Mouse (Mus musculus) myocyte (in vitro differentiated cells): Measurements from ENCODE around the gene Slc22a17. TPM values are rescaled to one million over a fixed set of nuclear protein-coding genes. Genes with fewer than 3 reads are reported as not detected.

Experiments
- H3K27me3 ChIP-seq: one replicate; pipeline ENCODE4 v1.6.1; 2011; ENCODE audit not compliant: control insufficient read depth, insufficient read depth, insufficient read length
- H3K36me3 ChIP-seq: one replicate; pipeline ENCODE4 v1.6.1; 2011; ENCODE audit not compliant: control insufficient read depth, insufficient read depth
- H3K4me2 ChIP-seq: one replicate; pipeline ENCODE4 v1.6.1; 2011; ENCODE audit warnings: low read depth, control low read depth
- H3K4me3 ChIP-seq: one replicate; pipeline ENCODE4 v1.5.1; 2011; ENCODE audit warnings: mild to moderate bottlenecking, control low read depth, moderate library complexity
- H3K79me2 ChIP-seq: one replicate; pipeline ENCODE4 v1.6.1; 2011; ENCODE audit not compliant: control insufficient read depth, insufficient read depth
- H3ac ChIP-seq: one replicate; pipeline ENCODE4 v1.6.1; 2011; ENCODE audit not compliant: control insufficient read depth, insufficient read length
- CEBPB ChIP-seq: IDR thresholded peaks from 2 replicates; pipeline ENCODE4 v1.6.1; 2011; ENCODE audit warnings: mild to moderate bottlenecking, moderate library complexity; ENCODE audit not compliant: poor library complexity, insufficient read depth, severe bottlenecking
- E2F4 ChIP-seq: IDR thresholded peaks from one replicate; pipeline ENCODE4 v1.6.1; 2011; ENCODE audit warnings: mild to moderate bottlenecking, control low read depth, moderate library complexity; ENCODE audit not compliant: insufficient read depth
- MAX ChIP-seq: IDR thresholded peaks from one replicate; pipeline ENCODE4 v1.6.1; 2011; ENCODE audit warnings: low read depth, mild to moderate bottlenecking, control low read depth
- MYOD1 ChIP-seq, 3 experiments: IDR thresholded peaks; one replicate each; pipeline ENCODE4 v1.6.1; 2011; ENCODE audit warnings: control low read depth in 2 of 3, low read depth in 2 of 3, mild to moderate bottlenecking in 2 of 3, moderate library complexity in 1 of 3; ENCODE audit not compliant: insufficient read length in 2 of 3, control insufficient read depth in 1 of 3
- MYOG ChIP-seq, 3 experiments: IDR thresholded peaks; one replicate each; pipeline ENCODE4 v1.6.1; 2011; ENCODE audit warnings: control low read depth in 2 of 3, low read depth in 2 of 3, mild to moderate bottlenecking in 2 of 3; ENCODE audit not compliant: insufficient read length in 2 of 3, control insufficient read depth in 1 of 3, insufficient read depth in 1 of 3
- POLR2A ChIP-seq: IDR thresholded peaks from one replicate; pipeline ENCODE4 v1.6.1; 2011; ENCODE audit warnings: low read depth, mild to moderate bottlenecking, control low read depth, moderate library complexity; ENCODE audit not compliant: insufficient read length
- POLR2AphosphoS2 ChIP-seq: IDR thresholded peaks from one replicate; pipeline ENCODE4 v1.6.1; 2011; ENCODE audit warnings: low read depth, control low read depth; ENCODE audit not compliant: insufficient read length
- REST ChIP-seq: IDR thresholded peaks from one replicate; pipeline ENCODE4 v1.6.1; 2011; ENCODE audit warnings: mild to moderate bottlenecking, control low read depth, moderate library complexity; ENCODE audit not compliant: insufficient read depth, insufficient read length
- SRF ChIP-seq: IDR thresholded peaks from one replicate; pipeline ENCODE4 v1.6.1; 2011; ENCODE audit warnings: low read depth; ENCODE audit not compliant: control insufficient read depth, insufficient read length
- TCF12 ChIP-seq: IDR thresholded peaks from one replicate; pipeline ENCODE4 v1.6.1; 2011; ENCODE audit warnings: mild to moderate bottlenecking, control low read depth; ENCODE audit not compliant: poor library complexity, insufficient read depth, severe bottlenecking
- TCF3 ChIP-seq: IDR thresholded peaks from one replicate; pipeline ENCODE4 v1.6.1; 2011; ENCODE audit warnings: low read depth, control low read depth; ENCODE audit not compliant: insufficient read length
- USF1 ChIP-seq: IDR thresholded peaks from one replicate; pipeline ENCODE4 v1.6.1; 2011; ENCODE audit warnings: low read depth, mild to moderate bottlenecking, control low read depth, moderate library complexity
- polyA plus RNA-seq: library from polyadenylated mRNA; unstranded; fragments of >200 nt; fragmentation: generic; extraction: Trizol; gene quantifications from one replicate; pipeline ENCODE4 v1.2.1, GENCODE M21; 2012; ENCODE audit warnings: missing spikeins

Slc22a17 gene
- polyA plus RNA-seq, 1 experiment = 0.92 TPM

GRCm38 (mm10) chr14:54945975-54946704 is 33.2 kb upstream of the Slc22a17 start:
- Histone ChIP-seq H3ac (no peak overlapping the region), H3K79me2 (no peaks in the 10 kb centered on the region), H3K36me3 (no peaks in the 10 kb centered on the region), H3K27me3 (peaks cover 13% of the 10 kb centered on the region), H3K4me3 (no peak overlapping the region), H3K4me2 (peak overlapping the region; percentile 45)
- TF ChIP-seq SRF = no peak
- peak in 1 of 3 experiments; percentile 22 for TF ChIP-seq MYOD1 (IDR thresholded peaks at IDR 0.05; ENCODE audit: control insufficient read depth in 1 of 3, insufficient read length in 2 of 3, low read depth in 2 of 3)
- peak; percentile 51 to 63 (median 54) for TF ChIP-seq MYOG (IDR thresholded peaks at IDR 0.05; ENCODE audit: control insufficient read depth in 1 of 3, insufficient read depth in 1 of 3, insufficient read length in 2 of 3, low read depth in 2 of 3)

- Histone ChIP-seq H3K4me2 (no peak overlapping the region), H3K79me2 (no peaks in the 10 kb centered on the region), H3ac (no peak overlapping the region), H3K27me3 (peaks cover 8% of the 10 kb centered on the region), H3K36me3 (no peaks in the 10 kb centered on the region), H3K4me3 (no peak overlapping the region)
- TF ChIP-seq USF1 (no peak), REST (no peak), TCF3 (no peak), MYOG (IDR thresholded peaks at IDR 0.05; ENCODE audit: control insufficient read depth in 1 of 3, insufficient read depth in 1 of 3, insufficient read length in 2 of 3, low read depth in 2 of 3) (no peak), MAX (no peak), SRF (no peak), TCF12 (no peak)
Measured at GRCm38 (mm10) chr14:54944939-54945338, 32.0 kb upstream of the Slc22a17 start.

DNA sequence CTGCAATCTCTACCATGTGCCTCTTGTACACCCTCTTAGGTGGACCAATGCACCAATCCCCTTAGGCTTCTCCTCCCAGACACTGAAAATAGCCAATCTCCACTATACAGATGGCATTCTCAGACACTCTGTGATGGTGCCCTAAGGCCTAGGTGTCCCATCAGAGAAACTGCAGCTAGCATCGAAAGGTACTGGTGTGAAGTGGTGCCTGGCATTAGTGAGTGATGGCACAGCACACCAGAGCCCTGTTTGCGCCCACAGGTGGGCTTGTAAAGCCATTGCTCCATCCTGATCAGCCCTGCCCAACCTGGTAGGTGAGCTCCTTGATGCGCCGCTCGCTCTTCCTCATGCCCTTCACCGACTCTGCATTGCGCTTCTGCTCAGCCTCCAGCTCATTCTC is 31.0 kb upstream of the Slc22a17 start:
- H3K79me2 ChIP-seq = no peaks in the 10 kb centered on the region
- H3ac ChIP-seq = no peak overlapping the region
- no peak overlapping the region for H3K4me2 ChIP-seq
- no peak overlapping the region for H3K4me3 ChIP-seq
- H3K27me3 ChIP-seq = peaks cover 4% of the 10 kb centered on the region
- no peak for TF ChIP-seq CEBPB
- no peak for TF ChIP-seq SRF
- TF ChIP-seq E2F4 = no peak
- TF ChIP-seq MYOD1 (IDR thresholded peaks at IDR 0.05; ENCODE audit: control insufficient read depth in 1 of 3, insufficient read length in 2 of 3, low read depth in 2 of 3) = no peak
- TF ChIP-seq POLR2AphosphoS2 = no peak
- TF ChIP-seq MAX = no peak
- no peak for TF ChIP-seq POLR2A
- no peak for TF ChIP-seq USF1
- TF ChIP-seq TCF3 = no peak
- no peak for TF ChIP-seq MYOG (IDR thresholded peaks at IDR 0.05; ENCODE audit: control insufficient read depth in 1 of 3, insufficient read depth in 1 of 3, insufficient read length in 2 of 3, low read depth in 2 of 3)
- no peak for TF ChIP-seq TCF12
- TF ChIP-seq REST = no peak
- H3K36me3 ChIP-seq = no peaks in the 10 kb centered on the region

- Histone ChIP-seq H3ac (no peak overlapping the region), H3K4me3 (no peak overlapping the region), H3K79me2 (no peaks in the 10 kb centered on the region), H3K36me3 (no peaks in the 10 kb centered on the region), H3K27me3 (peaks cover 8% of the 10 kb centered on the region), H3K4me2 (no peak overlapping the region)
- TF ChIP-seq E2F4 (no peak), USF1 (no peak), MYOG (IDR thresholded peaks at IDR 0.05; ENCODE audit: control insufficient read depth in 1 of 3, insufficient read depth in 1 of 3, insufficient read length in 2 of 3, low read depth in 2 of 3) (no peak)
Measured at GRCm38 (mm10) chr14:54942479-54942878, 29.5 kb upstream of the Slc22a17 start.

DNA sequence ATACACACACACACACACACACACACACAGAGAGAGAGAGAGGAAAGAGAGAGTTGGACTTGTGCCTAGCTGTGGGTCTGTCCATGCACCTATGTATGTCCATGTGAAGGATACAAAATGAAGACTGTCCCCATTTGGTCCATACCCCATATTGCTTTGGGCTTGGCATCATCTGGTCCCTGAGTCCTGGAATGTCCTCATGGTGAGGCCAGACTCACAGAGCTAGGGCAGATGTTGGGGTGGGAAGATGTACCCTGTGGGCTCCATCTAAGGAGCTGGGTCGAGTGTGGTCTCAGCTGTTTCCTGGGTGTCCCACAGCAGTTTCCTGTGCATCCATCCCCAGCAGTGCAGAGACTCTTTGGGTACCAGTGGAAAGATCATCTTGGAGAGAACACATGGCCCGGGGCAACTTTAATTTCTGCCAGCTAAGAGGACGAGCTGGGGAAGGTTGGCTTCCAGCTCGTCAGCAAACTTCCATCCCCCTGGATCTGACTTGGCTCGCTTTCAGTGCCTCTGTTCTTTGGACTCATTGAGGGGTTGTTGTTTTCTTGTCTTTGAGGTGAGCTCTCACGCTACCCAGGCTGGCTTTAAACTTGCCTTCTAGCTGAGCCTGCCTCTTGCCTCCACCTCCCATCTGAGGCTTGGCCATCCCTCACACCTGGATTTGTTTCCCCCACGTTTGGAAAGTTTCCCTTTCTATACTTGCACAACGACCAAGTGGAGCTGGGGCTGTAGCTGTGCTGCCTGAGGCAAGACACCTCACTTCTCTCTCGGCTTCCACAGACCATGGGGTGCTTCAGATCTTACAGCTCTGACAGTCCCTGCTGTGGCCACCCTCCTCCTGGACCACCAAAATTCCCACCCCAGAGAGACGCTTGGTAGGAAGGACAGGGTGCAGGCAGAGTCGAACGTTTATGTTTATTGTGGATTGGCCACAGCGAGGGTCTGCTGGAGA is 28.4 kb upstream of the Slc22a17 start:
- TF ChIP-seq CEBPB (no peak), POLR2AphosphoS2 (no peak), MAX (no peak), TCF3 (no peak), MYOG (IDR thresholded peaks at IDR 0.05; ENCODE audit: control insufficient read depth in 1 of 3, insufficient read depth in 1 of 3, insufficient read length in 2 of 3, low read depth in 2 of 3) (no peak), POLR2A (no peak), REST (no peak), E2F4 (no peak), MYOD1 (IDR thresholded peaks at IDR 0.05; ENCODE audit: control insufficient read depth in 1 of 3, insufficient read length in 2 of 3, low read depth in 2 of 3) (no peak), TCF12 (no peak), USF1 (no peak), SRF (no peak)
- H3K36me3 ChIP-seq = no peaks in the 10 kb centered on the region
- no peak overlapping the region for H3ac ChIP-seq
- no peak overlapping the region for H3K4me3 ChIP-seq
- no peak overlapping the region for H3K4me2 ChIP-seq
- no peaks in the 10 kb centered on the region for H3K79me2 ChIP-seq
- peaks cover 11% of the 10 kb centered on the region for H3K27me3 ChIP-seq
